Mouse (Mus musculus): ENCODE results near the gene Smim5.
A peak's percentile ranks its signal among the peaks of the same experiment; 100 is the strongest.

Smim5 gene

GRCm38 (mm10) chr11:115931235-115931634, 31.5 kb downstream of the Smim5 start:
- DNase-seq: no peak

DNA sequence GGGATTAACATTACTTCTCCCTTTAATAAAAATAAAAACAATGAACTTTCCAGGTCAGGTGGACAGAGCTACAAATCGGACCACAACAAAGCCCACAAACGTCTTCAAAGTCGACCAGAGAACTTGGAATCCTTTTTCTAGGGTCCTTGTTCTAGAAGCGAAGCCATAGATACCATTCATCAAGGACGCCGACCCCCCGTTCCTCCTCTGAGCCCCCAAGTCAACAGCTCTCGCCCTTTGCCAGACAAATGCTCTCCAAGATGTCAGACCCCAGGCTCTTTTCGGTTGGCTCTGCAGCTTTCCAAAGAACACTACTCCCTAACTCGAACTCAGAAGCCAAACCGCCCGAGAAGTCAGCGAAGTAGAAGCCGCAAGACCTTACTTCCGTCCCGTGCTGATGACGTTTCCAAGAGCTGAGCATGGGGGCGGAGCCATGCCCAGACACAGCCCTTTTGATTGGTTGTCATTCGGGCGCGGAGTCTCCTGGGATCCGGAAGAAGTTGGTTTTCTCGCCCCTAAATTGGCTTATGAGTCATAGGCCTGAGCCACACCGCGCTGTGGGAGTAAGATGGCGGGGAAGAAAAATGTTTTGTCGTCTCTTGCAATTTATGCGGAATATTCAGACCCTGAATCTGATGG, 33.5 kb downstream of the Smim5 start, which contains the start of the genes Sap30bp and Recql5:
Gene Sap30bp, plus strand, starts transcription at position 175 of the 639 bp plus-strand sequence.
Gene Recql5, minus strand, starts transcription at position 370 of the 639 bp plus-strand sequence.
- DNase-seq: peak; percentile 97

DNA sequence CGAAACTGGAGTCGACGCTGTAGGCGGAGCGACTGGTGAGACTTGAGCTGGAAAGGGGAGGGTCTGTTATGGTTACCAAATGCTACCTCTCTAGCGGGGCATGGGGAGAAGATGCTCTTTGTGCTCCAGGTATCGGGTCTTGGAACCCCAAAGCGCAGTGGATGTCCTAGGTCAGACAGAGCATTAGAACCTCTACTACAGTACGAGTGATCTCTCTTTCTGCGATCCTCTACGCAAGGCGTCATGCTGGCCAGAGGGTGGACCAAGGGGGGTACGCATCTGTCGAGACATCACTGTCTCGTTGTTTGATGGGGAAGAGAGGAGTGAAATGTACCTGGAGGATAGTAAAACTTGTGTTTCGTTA, 34.0 kb downstream of the Smim5 start:
- DNase-seq: no peak

- DNase-seq: peak; percentile 77
These were observed 40.0 kb downstream of the Smim5 start for GRCm38 (mm10) chr11:115939690-115940329.

- no peak for DNase-seq
These were observed 42.2 kb downstream of the Smim5 start for GRCm38 (mm10) chr11:115941980-115942379.

GRCm38 (mm10) chr11:115945247-115945646, 45.5 kb downstream of the Smim5 start:
- no peak for DNase-seq

GRCm38 (mm10) chr11:115946221-115946828, 46.6 kb downstream of the Smim5 start:
- DNase-seq: peak; percentile 36

GRCm38 (mm10) chr11:115948316-115948715, 48.5 kb downstream of the Smim5 start:
- DNase-seq: no peak

DNA sequence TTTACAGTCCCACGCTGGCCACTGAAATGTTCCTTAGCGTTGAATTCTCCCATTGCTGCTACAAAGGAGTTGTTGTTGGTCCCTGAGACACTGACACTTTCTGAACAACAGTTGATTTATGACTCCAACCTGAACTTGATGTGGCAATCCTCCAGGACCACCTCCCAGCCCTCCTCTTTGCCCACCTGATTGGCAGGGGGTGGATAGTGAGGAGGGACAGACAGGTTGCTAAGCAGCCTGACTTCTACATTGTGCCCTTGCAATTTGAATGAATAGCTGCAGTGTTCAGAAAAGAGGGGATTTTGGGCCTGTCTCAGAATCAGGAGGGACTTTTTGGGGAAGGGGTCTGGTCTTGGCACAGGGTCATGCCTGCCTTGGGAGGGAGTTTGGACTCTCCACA, 51.0 kb downstream of the Smim5 start:
- no peak for DNase-seq

GRCm38 (mm10) chr11:115954712-115955111, 54.9 kb downstream of the Smim5 start:
- no peak for DNase-seq

DNA sequence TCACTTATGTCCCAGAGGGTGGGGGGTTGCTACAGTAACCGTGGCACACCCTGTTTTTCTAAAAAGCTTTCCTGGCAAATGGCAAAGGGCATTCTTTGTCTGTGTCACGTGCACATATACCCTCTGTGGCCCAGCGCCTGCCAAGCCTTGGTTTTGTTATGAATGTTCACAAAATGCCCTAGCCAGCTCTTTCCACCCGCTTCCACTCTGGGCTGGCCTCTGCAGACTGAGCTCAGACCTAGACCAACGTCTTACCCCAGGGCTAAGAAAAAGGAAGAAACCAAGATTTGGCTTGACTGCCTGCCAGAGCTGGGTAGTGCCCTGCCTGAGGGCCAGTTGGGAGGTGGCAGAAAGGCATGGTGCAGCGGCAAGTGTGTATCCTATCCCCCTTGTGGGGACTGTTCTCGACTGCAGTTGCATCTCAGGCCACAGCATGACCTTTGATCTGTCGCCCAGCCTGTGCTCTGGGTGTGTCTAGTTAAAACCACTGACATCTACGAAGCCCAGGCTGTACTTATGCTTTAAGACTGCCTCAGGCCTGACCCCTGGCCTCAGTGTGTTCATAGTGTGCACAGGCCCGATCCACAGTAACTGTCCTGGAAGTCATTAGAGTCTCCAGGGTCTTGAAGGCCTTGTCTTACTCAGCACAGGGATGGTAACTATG, 55.6 kb downstream of the Smim5 start:
- peak; percentile 54 for DNase-seq

All from kidney, adult 18-20 months (tissue).